Mouse (Mus musculus): ENCODE results near the gene 4930469K13Rik.

- TF ChIP-seq POLR2A (IDR thresholded peaks at IDR 0.05; ENCODE audit: borderline replicate concordance, control insufficient read depth, low read depth, low read length): no peak
- TF ChIP-seq CTCF (IDR thresholded peaks at IDR 0.05; ENCODE audit: control insufficient read depth, insufficient read depth, low read length): peak; percentile 89
Measured at GRCm38 (mm10) chr11:34073776-34074175, 24.6 kb downstream of the 4930469K13Rik start.
